Mouse (Mus musculus): ENCODE results near the gene Tmem178. TPM values are rescaled to one million over a fixed set of nuclear protein-coding genes. Genes with fewer than 3 reads are reported as not detected.
A peak's percentile ranks its signal among the peaks of the same experiment; 100 is the strongest.

Tmem178 gene
- polyA plus RNA-seq, 1 experiment from 2014 or later = 2.8 TPM

DNA sequence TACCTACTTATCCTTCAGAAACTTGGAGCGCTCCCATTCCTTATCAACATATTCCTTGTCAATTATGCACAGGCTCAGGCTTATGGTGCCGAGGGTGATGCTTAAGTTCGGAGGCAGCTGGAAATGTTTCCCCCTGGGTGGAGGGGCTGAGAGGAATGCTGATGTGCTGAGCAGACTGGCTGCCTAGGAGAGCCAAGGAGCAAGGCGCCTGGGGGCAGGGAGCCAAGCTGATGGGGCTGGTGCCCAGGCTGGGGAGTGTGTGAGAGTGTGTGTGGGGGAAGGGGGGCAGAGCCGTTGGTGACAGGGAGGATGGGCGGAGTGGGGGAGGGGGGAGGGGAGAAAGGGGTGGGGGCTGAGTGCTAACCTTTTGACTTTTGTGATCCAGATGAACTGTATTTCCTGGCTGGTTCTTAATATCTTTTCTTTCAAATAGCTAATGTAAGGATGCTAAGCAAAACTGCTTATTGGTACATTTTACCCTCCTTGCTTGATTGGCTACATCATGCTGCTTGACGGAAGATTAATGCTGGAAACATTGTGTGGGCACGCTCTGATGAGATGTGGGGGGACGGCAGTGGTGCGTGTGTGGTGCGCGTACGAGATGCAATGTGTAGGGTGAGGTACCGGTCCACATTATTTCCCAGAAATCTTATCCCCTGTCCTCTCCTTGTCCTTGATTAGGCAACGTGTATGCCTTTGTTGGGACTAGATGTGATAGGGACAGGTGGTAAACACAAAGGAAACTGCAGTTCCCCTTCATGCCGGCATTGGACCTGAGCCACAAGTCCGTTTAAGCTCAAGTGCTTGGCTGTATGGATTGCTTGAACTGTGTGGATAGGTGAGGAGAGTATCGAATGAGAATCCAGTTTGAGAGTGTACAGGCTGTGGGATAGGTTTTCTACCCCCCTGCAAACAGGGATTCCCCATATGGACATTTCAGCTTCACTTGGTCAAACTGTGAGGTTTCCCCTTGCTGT, 25.5 kb downstream of the Tmem178 start:
- H3K4me3 ChIP-seq (replicated peaks) = no peak overlapping the region
- peaks cover 19% of the 10 kb centered on the region for H3K4me1 ChIP-seq
- no peak overlapping the region for H3K9ac ChIP-seq
- 36% methylated on average over 18 of the region's 18 CpGs for WGBS
- peak; percentile 73; the same call in 1 of the 2 replicates for ATAC-seq (ENCODE audit: insufficient number of reproducible peaks, low FRiP score, low TSS enrichment, low read depth)
- no peaks in the 10 kb centered on the region for H3K9me3 ChIP-seq (replicated peaks)
- no peaks in the 10 kb centered on the region for H3K27me3 ChIP-seq
- H3K36me3 ChIP-seq = no peaks in the 10 kb centered on the region
- H3K27ac ChIP-seq (replicated peaks) = no peak overlapping the region
- no peak overlapping the region for H3K4me2 ChIP-seq (replicated peaks)

DNA sequence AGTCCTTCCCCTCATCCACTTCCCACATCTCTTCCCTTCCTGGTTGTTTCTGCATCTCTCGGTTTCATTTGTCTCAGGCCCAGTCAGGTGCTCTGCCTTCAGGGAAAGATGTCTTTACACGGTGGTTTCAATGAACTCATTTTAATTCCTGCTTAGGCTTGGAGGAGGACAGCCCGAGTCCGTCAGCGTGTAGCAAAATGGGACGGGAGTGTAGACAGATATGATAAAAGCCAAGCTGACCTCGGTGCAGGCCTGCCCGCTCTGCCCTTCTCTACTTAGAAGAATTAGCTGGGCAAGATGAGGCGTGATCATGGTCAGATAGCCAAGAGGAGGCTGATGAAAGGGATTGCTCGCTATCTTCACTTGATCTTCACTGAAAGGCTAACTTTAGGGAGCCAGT, 26.3 kb downstream of the Tmem178 start:
- H3K4me3 ChIP-seq (replicated peaks) = no peak overlapping the region
- H3K4me1 ChIP-seq = peaks cover 19% of the 10 kb centered on the region
- no peak overlapping the region for H3K9ac ChIP-seq
- H3K4me2 ChIP-seq (replicated peaks) = no peak overlapping the region
- ATAC-seq (ENCODE audit: insufficient number of reproducible peaks, low FRiP score, low TSS enrichment, low read depth) = no peak
- H3K27ac ChIP-seq (replicated peaks) = no peak overlapping the region
- WGBS = 52% methylated on average over 10 of the region's 10 CpGs
- no peaks in the 10 kb centered on the region for H3K9me3 ChIP-seq (replicated peaks)
- H3K27me3 ChIP-seq = no peaks in the 10 kb centered on the region
- H3K36me3 ChIP-seq = no peaks in the 10 kb centered on the region

DNA sequence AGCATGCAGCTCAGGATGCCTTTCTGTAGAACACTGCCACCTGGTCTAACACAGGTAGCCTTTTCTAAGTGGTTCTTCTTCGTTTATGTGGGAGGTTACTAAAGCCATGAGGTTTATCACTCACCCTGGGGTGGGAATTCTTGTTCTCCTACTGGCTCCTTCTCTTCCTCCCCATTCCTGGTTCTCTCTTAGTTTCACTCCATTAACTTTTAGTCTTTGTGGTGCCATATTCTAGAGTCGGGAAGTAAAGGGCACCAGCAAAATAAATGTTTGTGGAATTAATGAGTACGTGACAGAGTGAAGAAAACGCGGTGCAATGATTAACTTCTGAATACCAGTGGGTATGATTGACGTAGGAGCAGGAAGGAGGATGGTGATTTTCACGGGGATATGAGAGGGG, 28.5 kb downstream of the Tmem178 start:
- Histone ChIP-seq H3K4me2 (replicated peaks) (no peak overlapping the region), H3K9ac (no peak overlapping the region), H3K4me1 (peaks cover 19% of the 10 kb centered on the region), H3K4me3 (replicated peaks) (no peak overlapping the region), H3K9me3 (replicated peaks) (no peaks in the 10 kb centered on the region), H3K36me3 (no peaks in the 10 kb centered on the region), H3K27me3 (no peaks in the 10 kb centered on the region), H3K27ac (replicated peaks) (no peak overlapping the region)
- WGBS = 85% methylated on average over 7 of the region's 7 CpGs
- no peak for ATAC-seq (ENCODE audit: insufficient number of reproducible peaks, low FRiP score, low TSS enrichment, low read depth)

DNA sequence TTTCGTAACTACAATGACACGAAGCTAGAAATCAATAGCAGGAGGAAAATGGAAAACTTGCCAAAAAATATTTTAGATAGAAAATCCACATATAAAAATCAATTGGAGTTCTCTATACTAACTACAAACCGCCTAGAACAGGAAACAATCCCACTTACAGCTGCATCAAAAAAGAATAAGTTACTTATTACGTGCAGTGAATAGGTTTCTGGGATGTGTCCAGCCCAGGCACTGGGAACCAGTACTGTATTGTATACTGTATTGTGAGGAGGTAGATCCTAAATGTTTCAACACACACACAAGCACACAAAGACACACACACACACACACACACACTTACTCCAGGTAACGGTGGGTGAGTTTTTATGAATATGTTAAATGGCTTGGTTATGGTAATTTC, 32.8 kb downstream of the Tmem178 start:
- 77% methylated on average over 5 of the region's 5 CpGs for WGBS
- H3K36me3 ChIP-seq = no peaks in the 10 kb centered on the region
- H3K9ac ChIP-seq = no peak overlapping the region
- no peak overlapping the region for H3K4me3 ChIP-seq (replicated peaks)
- H3K4me1 ChIP-seq = peaks cover 6% of the 10 kb centered on the region; the same call in 1 of the 2 replicates
- no peak overlapping the region for H3K4me2 ChIP-seq (replicated peaks)
- H3K9me3 ChIP-seq (replicated peaks) = no peaks in the 10 kb centered on the region
- no peak for ATAC-seq (ENCODE audit: insufficient number of reproducible peaks, low FRiP score, low TSS enrichment, low read depth)
- no peak overlapping the region for H3K27ac ChIP-seq (replicated peaks)
- H3K27me3 ChIP-seq = no peaks in the 10 kb centered on the region

DNA sequence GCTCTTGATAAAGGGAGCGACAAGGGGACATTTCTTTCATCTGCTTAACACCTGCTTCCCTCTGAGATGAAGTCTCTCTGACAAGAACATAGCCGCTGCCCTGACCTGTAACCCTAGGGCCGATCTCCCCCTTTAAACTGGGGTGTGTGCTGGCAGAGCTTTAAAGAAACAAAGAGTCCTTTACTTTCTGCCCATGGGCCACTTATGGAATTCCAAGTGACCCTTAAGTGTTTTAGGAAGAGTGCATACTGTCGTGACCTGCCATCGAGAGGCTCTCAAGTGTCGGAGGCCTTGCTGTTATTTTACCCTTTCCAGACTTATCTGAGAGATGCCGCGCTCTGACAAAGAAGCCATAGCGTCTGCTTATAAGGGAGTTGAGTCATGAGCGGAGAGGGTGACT, 35.7 kb downstream of the Tmem178 start:
- ATAC-seq (ENCODE audit: insufficient number of reproducible peaks, low FRiP score, low TSS enrichment, low read depth) = no peak
- 52% methylated on average over 10 of the region's 10 CpGs for WGBS
- Histone ChIP-seq H3K4me1 (peaks cover 11% of the 10 kb centered on the region; the same call in 1 of the 2 replicates), H3K27ac (replicated peaks) (no peak overlapping the region), H3K4me3 (replicated peaks) (no peak overlapping the region), H3K4me2 (replicated peaks) (no peak overlapping the region), H3K9me3 (replicated peaks) (no peaks in the 10 kb centered on the region), H3K36me3 (no peaks in the 10 kb centered on the region), H3K9ac (no peak overlapping the region), H3K27me3 (no peaks in the 10 kb centered on the region)

DNA sequence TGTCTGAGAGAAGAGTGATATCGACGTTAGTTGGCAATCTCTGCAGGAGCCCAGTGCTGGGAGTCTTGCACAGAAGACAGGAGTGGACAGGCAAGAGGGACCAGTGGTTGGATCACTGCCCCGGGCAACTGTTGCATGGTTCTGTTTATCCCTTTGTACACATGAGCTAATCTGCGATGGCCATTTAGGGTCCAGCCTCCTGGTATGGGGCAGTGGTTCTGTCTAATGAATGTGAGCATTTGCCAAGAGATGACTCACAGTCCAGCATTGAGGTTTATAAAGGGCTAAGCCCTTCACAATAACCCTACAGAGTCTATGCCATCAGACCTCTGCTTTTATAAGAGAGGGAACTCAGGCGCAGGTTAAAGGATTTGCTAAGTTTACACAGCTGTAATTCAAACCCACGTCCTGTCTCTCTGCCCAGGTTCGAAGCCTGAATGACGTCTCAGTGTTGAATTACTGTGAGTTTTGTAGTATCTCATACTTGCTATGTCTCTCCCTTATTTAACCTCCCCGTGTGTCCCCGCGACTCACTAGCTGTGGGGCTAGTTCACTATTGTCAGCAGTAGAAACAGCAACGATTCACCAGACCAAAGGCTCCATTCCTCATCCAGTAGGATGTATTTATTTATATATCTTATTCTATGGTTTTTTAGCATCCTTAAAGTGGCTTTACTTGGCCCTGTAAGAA, 37.4 kb downstream of the Tmem178 start:
- H3K4me2 ChIP-seq (replicated peaks) = no peak overlapping the region

DNA sequence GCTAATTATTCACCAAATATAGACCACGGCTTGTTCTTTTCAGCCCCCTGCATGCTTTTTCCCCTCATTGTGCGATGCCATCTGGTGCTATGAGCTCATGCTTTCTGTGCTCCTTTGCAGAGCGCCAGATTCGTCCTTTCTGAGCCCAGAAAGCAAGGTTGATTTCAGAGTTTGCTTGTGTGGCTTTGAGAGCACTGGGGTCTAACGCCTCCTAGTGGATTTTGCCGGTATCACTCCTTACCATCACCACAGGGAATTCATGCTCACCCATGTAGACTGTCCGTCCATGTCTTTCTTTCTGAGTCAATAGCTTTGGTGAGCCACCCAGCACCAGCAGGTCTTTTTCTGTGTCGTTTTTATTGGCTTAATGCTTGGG, 38.0 kb downstream of the Tmem178 start:
- no peaks in the 10 kb centered on the region for H3K36me3 ChIP-seq
- ATAC-seq (ENCODE audit: insufficient number of reproducible peaks, low FRiP score, low TSS enrichment, low read depth) = no peak
- no peak overlapping the region for H3K9ac ChIP-seq
- no peak overlapping the region for H3K4me3 ChIP-seq (replicated peaks)
- no peaks in the 10 kb centered on the region for H3K9me3 ChIP-seq (replicated peaks)
- WGBS = 9% methylated on average over 8 of the region's 8 CpGs
- H3K4me2 ChIP-seq (replicated peaks) = no peak overlapping the region
- H3K27me3 ChIP-seq = no peaks in the 10 kb centered on the region
- no peak overlapping the region for H3K27ac ChIP-seq (replicated peaks)
- H3K4me1 ChIP-seq = peaks cover 11% of the 10 kb centered on the region; the same call in 1 of the 2 replicates

More for the DNA sequence above, 37.4 kb downstream of the Tmem178 start:
- Histone ChIP-seq H3K9ac (no peak overlapping the region), H3K36me3 (no peaks in the 10 kb centered on the region), H3K9me3 (replicated peaks) (no peaks in the 10 kb centered on the region), H3K4me1 (peaks cover 11% of the 10 kb centered on the region; the same call in 1 of the 2 replicates), H3K27ac (replicated peaks) (no peak overlapping the region), H3K4me3 (replicated peaks) (no peak overlapping the region), H3K27me3 (no peaks in the 10 kb centered on the region)
- peak; percentile 69 for ATAC-seq (ENCODE audit: insufficient number of reproducible peaks, low FRiP score, low TSS enrichment, low read depth)
- WGBS = 59% methylated on average over 12 of the region's 12 CpGs

DNA sequence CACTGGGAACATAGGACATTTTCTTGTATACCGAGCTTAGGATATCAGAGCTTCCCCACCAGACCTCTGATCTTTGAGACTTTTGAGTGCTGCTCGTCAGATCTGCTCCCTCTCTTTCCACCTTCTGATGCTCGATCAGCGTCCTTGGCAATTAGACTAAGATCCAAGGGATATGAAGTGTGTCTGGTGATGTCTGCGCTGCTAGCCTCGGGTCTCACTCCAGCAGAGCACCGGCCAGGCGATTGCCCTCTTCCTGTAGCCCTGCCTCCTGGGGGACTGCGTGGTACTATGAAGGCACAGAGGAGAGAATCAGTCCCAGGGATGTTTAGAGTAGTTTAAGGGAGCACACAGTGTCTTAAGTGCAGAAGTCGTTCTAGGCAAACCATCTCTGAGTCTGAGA, 38.5 kb downstream of the Tmem178 start:
- no peaks in the 10 kb centered on the region for H3K9me3 ChIP-seq (replicated peaks)

DNA sequence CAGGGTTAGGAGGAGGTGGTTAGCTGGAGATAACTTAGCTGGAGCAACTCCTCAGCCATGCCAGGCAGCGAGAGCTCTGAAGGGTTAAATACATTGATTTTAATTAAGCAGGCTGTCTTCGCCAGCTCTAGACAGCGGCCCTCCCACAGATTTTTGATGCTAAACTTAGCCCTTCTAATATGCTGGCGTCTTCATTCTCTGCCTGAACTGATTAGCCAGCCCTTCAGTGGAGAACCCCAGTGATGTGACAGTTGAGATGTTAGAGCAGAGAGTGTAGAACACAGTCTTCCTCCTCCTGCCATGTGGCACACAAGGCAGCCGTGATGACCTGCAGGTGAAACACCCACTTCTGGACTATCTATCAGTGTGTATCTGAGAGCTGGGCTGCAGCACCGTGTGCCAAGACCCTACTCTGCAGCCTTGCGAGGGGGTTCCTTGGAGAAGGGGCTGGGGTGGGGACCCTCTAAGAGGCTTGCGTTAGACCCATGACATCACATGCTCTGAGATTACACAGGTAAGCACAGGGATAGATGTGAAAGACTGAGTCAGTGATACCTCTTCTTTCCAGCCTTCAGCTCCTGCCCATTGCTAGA, 47.2 kb downstream of the Tmem178 start:
- 63% methylated on average over 8 of the region's 8 CpGs for WGBS
- ATAC-seq (ENCODE audit: insufficient number of reproducible peaks, low FRiP score, low TSS enrichment, low read depth) = no peak
- H3K9me3 ChIP-seq (replicated peaks) = no peaks in the 10 kb centered on the region
- H3K4me2 ChIP-seq (replicated peaks) = no peak overlapping the region
- no peaks in the 10 kb centered on the region for H3K36me3 ChIP-seq
- H3K27ac ChIP-seq (replicated peaks) = no peak overlapping the region
- H3K4me3 ChIP-seq (replicated peaks) = no peak overlapping the region
- no peaks in the 10 kb centered on the region for H3K4me1 ChIP-seq
- H3K27me3 ChIP-seq = no peaks in the 10 kb centered on the region
- H3K9ac ChIP-seq = no peak overlapping the region

More for the DNA sequence above, 38.5 kb downstream of the Tmem178 start:
- peaks cover 11% of the 10 kb centered on the region; the same call in 1 of the 2 replicates for H3K4me1 ChIP-seq
- H3K4me3 ChIP-seq (replicated peaks) = no peak overlapping the region
- H3K4me2 ChIP-seq (replicated peaks) = no peak overlapping the region
- 74% methylated on average over 10 of the region's 10 CpGs for WGBS
- ATAC-seq (ENCODE audit: insufficient number of reproducible peaks, low FRiP score, low TSS enrichment, low read depth) = no peak
- no peaks in the 10 kb centered on the region for H3K27me3 ChIP-seq
- no peak overlapping the region for H3K9ac ChIP-seq
- no peak overlapping the region for H3K27ac ChIP-seq (replicated peaks)
- no peaks in the 10 kb centered on the region for H3K36me3 ChIP-seq

DNA sequence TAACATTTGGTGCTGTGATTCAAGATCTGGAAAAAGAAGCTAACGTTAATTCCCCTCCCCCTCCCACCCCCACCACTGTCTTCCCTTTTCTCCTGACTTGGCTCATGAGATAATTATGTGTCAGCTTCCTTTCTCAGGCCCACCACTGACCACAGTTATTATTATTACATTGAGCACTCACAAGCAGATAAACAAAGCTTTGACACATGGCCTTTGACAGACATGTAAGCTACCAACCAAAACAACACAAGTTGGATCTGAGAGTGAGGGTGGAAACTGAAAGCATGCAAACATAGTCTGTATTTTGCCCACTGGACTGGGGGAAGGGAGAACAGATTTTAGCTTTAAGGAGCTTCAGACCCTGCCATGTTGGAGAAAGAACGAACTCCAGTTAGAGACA, 52.8 kb downstream of the Tmem178 start:
- H3K9me3 ChIP-seq (replicated peaks) = no peaks in the 10 kb centered on the region
- H3K9ac ChIP-seq = no peak overlapping the region
- no peak for ATAC-seq (ENCODE audit: insufficient number of reproducible peaks, low FRiP score, low TSS enrichment, low read depth)
- no peak overlapping the region for H3K4me3 ChIP-seq (replicated peaks)
- H3K4me2 ChIP-seq (replicated peaks) = no peak overlapping the region
- 66% methylated on average over 2 of the region's 2 CpGs for WGBS
- H3K36me3 ChIP-seq = no peaks in the 10 kb centered on the region
- no peak overlapping the region for H3K27ac ChIP-seq (replicated peaks)
- H3K27me3 ChIP-seq = no peaks in the 10 kb centered on the region
- 0 out of 2 replicates have a peak, but pooled peaks cover 3% of the 10 kb centered on the region for H3K4me1 ChIP-seq

DNA sequence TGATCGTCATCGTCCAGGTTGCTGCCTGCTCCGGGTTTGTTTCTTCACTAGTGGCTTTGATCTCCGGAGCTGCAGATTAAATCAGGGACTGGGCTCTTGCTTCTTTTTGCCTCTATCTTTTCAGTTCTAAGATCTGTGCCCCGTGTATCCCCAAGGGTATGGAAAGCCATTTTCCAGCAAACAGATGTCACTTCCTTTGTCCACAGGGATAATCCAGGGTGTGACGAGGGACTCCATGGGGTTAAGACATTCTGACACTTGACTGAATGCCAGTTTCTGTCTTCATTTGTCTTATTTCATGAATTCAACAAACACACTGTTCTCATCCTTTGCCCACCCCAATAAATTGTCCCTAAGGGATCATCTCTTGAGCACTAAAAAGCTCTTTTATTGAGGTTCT, 54.5 kb downstream of the Tmem178 start:
- Histone ChIP-seq H3K4me3 (replicated peaks) (no peak overlapping the region), H3K9me3 (replicated peaks) (no peaks in the 10 kb centered on the region), H3K9ac (no peak overlapping the region), H3K27me3 (no peaks in the 10 kb centered on the region), H3K27ac (replicated peaks) (no peak overlapping the region), H3K36me3 (no peaks in the 10 kb centered on the region), H3K4me2 (replicated peaks) (no peak overlapping the region), H3K4me1 (0 out of 2 replicates have a peak, but pooled peaks cover 3% of the 10 kb centered on the region)
- 33% methylated on average over 6 of the region's 6 CpGs for WGBS
- no peak for ATAC-seq (ENCODE audit: insufficient number of reproducible peaks, low FRiP score, low TSS enrichment, low read depth)

Measured in embryonic facial prominence, embryonic 15.5 days (tissue).